Mouse (Mus musculus) leukemia stem cell, adult 10-12 weeks (primary cell): ENCODE measurements around the gene Ogn. TPM values are rescaled to one million over a fixed set of nuclear protein-coding genes. Genes with fewer than 3 reads are reported as not detected.

Experiments
- polyA plus RNA-seq: library from polyadenylated mRNA; stranded (reverse); fragments of >175 nt; gene quantifications from 2 replicates; pipeline ENCODE4 v1.2.3, GENCODE M21; 2012; ENCODE audit warnings: low replicate concordance

Ogn gene
- polyA plus RNA-seq = not detected in 2 replicates

DNA sequence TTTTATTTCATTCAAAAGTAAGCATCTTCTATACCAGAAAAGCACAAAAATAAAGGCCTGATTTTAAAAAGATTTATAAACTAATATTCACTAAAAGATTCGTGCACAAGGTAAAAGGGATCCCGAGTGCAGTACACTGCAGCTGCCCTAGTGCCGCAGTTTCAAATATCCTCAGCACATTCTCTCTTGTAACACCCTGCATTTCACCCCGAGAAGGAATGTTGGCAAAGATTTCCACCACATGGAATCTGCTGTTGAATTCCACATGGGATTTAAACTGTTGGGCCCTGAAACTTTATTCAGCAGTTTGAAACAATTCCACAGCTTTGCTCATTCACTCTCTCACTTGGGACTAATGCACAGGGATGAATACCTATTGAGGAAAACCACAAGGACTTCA lies at the start of gene Ogn:
Gene Ogn, plus strand, starts transcription at position 333 of the 400 bp plus-strand sequence.

DNA sequence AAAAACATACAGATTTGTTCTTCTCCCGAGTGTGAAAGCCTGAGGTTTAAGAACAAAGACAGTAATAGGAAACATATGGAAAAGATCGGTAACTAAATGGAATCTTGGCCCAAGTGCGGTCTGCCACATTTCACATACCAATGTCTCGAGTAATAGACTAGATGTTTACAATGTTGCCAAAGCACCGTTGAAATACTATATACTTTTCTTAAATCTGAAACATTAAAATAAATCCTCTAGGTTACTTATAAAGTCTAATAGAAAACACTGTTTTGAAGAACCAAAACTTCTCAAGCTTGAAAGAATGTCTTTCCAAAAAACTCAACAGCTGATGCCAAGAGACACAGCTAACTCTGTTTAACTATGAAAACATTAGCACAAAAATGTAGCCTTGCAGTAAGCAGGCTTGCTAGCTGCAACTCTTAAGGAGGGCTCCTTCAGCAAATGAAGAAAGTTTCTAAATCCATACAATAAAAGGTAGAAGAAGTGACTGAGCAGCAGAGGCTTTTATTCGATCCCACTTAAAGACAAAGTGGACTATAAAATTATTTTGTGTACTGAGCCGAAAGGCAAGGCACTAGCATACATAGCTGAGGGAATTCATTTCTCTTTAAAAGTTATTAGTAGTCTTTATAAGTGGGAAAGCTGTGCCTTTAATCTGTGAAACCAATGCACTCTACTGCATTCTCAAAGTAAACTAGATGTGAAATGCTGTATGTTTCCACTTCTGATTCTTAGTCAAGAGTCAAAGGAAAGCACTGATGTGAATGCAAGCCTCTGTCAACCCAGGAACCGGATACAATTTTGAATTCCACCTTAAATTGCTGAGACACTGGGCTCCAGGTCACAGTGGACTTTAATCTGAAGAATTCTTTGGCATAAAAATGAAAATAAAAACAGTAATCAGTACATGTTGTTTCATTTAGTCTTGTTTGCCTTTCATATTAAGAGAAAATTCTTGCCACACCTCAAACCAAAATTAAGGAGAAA lies 26.0 kb upstream of the Ogn start, which contains the start of gene Omd:
Gene Omd, plus strand, starts transcription at position 922 of the 990 bp plus-strand sequence.

DNA sequence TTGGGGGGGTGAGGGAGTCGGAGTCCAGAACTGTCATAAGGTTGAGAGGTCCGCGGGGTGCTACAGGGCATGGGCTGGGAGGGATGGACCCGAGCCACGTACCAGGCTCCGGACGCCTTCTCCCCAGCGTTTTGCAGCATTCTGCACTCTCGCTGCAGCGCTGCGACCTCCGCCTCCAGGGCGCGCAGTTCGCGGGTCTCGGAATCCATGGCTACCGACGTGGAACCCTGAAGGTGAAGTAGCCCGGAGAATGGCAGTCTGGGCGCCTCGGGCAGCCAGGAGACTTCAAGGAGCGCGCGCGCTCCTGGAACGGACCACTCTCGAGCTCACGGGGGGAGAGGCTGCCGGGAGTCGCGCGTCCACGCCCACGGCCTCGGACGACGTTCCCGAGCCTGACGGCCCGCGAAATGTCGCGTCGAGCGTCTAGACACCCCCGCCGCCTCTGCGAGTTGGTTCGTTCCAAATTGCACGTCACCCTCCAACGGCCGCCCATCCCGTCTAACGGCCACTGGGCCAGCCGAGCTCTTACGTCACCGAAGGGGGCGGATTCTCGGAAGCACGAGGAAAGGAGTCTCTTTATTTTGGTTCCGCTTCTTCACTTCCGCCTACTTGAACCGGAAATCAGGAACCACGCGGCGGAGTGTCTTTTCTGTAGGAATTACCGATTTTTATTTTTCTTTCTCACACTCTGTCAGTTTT lies 44.8 kb downstream of the Ogn start, which contains the start of the genes Cenpp and Nol8:
Gene Cenpp, minus strand, starts transcription at position 305 of the 699 bp plus-strand sequence.
Gene Nol8, plus strand, starts transcription at position 598 of the 699 bp plus-strand sequence.

Other genes starting within 250 kb of the Ogn start
- gene Ippk, start 186.8 kb upstream of the Ogn start, polyA plus RNA-seq = 0.39 and 2.7 TPM in 2 replicates
- 0.09 TPM in 1 of 2 replicates, not detected in the other for gene Tes3-ps, start 114.7 kb upstream of the Ogn start, polyA plus RNA-seq
- 0.05 TPM in 1 of 2 replicates, not detected in the other for gene Ecm2, start 103.2 kb upstream of the Ogn start, polyA plus RNA-seq
- gene Aspn, start 63.6 kb upstream of the Ogn start, polyA plus RNA-seq = not detected in 2 replicates
- gene Omd, start 25.6 kb upstream of the Ogn start, polyA plus RNA-seq = not detected in 2 replicates
- gene Cenpp, start 44.7 kb downstream of the Ogn start, polyA plus RNA-seq = 6.2 and 7.2 TPM in 2 replicates
- 0.16 and 1.4 TPM in 2 replicates for gene Nol8, start 45.0 kb downstream of the Ogn start, polyA plus RNA-seq
- gene Iars, start 74.1 kb downstream of the Ogn start, polyA plus RNA-seq = 4.9 and 25.5 TPM in 2 replicates
- not detected in 2 replicates for gene Gm30302, start 191.0 kb downstream of the Ogn start, polyA plus RNA-seq